Mouse (Mus musculus) midbrain, embryonic 14.5 days (tissue): ENCODE measurements around the gene Gab1. TPM values are rescaled to one million over a fixed set of nuclear protein-coding genes. Genes with fewer than 3 reads are reported as not detected.

Experiments used
- ATAC-seq: fragments of 200-750 bp; cut with Nextera tagmentation; 2 replicates; pipeline ENCODE4 v1.8.0; 2017; ENCODE audit warnings: moderate number of reproducible peaks, moderate library complexity; ENCODE audit not compliant: low FRiP score, low TSS enrichment
- DNase-seq: peaks from one replicate; pipeline ENCODE4 v3.0.0-alpha.2; 2015
- H3K27ac ChIP-seq: fragments of 300-500 bp; sonication (generic); replicated peaks from 2 replicates; pipeline ENCODE4 v1.5.1; 2014; ENCODE audit warnings: mild to moderate bottlenecking, low read depth, low read length, moderate library complexity
- H3K27me3 ChIP-seq: fragments of 300-500 bp; sonication (generic); 2 replicates; pipeline ENCODE4 v1.6.1; 2014; ENCODE audit warnings: low read length, control low read depth, mixed read lengths; ENCODE audit not compliant: control insufficient read depth, insufficient read depth
- H3K36me3 ChIP-seq: fragments of 300-500 bp; sonication (generic); 2 replicates; pipeline ENCODE4 v1.6.1; 2014; ENCODE audit warnings: low read length, control low read depth; ENCODE audit not compliant: control insufficient read depth, insufficient read depth
- H3K4me1 ChIP-seq: fragments of 300-500 bp; sonication (generic); 2 replicates; pipeline ENCODE4 v1.6.1; 2014; ENCODE audit warnings: mild to moderate bottlenecking, antibody characterized with exemption, low read length, control low read depth; ENCODE audit not compliant: control insufficient read depth, insufficient read depth
- H3K4me2 ChIP-seq: fragments of 300-500 bp; sonication (generic); 2 replicates; pipeline ENCODE4 v1.6.1; 2014; ENCODE audit warnings: mild to moderate bottlenecking, low read length, moderate library complexity
- H3K4me3 ChIP-seq: fragments of 300-500 bp; sonication (generic); replicated peaks from 2 replicates; pipeline ENCODE4 v1.5.1; 2014; ENCODE audit warnings: low read depth, low read length
- H3K9ac ChIP-seq: fragments of 300-500 bp; sonication (generic); replicated peaks from 2 replicates; pipeline ENCODE4 v1.6.1; 2014; ENCODE audit warnings: mild to moderate bottlenecking, low read length, moderate library complexity
- H3K9me3 ChIP-seq: fragments of 300-500 bp; sonication (generic); 2 replicates; pipeline ENCODE4 v1.6.1; 2016; ENCODE audit warnings: low read length, control low read depth, mixed read lengths; ENCODE audit not compliant: control insufficient read depth
- WGBS: fragments of 180-500 bp; shearing (Covaris S2); extraction: QIAGEN DNeasy Blood & Tissue Kit; methylation state at CpG from one replicate; pipeline ENCODE4 v1.1.7; 2014; 5-methylcytosine and 5-hydroxymethylcytosine counted together
- polyA plus RNA-seq: library from polyadenylated mRNA; unstranded; fragments of >200 nt; fragmentation: Nextera tagmentation; extraction: Ambion mirVana; gene quantifications from 2 replicates; pipeline ENCODE4 v1.2.1, GENCODE M21; 2014

The Gab1 gene
- polyA plus RNA-seq, 1 experiment from 2014 or later, result 13.0 TPM

DNA sequence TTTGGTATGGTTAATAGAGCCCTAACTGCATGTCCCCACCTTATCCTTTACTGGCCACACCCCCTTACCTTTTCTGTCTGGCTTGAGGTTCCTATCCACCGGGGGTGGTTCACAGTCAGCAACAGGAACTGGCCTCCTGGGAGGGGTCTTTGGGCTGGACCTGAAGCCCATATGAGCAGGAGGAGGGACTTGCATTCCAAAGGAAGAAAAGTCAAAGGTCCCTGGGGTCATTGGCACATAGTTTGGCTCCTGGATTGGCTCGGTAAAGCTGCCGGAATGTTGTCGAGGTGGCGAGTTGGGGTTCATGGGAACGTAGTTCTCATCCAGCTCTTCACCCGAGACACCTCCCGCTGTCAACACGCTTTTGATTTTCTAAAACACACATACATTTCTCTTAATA, 95.8 kb downstream of the Gab1 start:
- H3K9me3 ChIP-seq, result no peaks in the 10 kb centered on the region
- no peak overlapping the region for H3K9ac ChIP-seq
- no peak for ATAC-seq
- H3K36me3 ChIP-seq, result 0 out of 2 replicates have a peak, but pooled peaks cover 4% of the 10 kb centered on the region
- no peak for DNase-seq
- H3K4me1 ChIP-seq, result no peaks in the 10 kb centered on the region
- WGBS, result 93% methylated on average over 9 of the region's 9 CpGs
- no peak overlapping the region for H3K4me3 ChIP-seq
- H3K27me3 ChIP-seq, result no peaks in the 10 kb centered on the region
- H3K4me2 ChIP-seq, result no peak overlapping the region
- no peak overlapping the region for H3K27ac ChIP-seq

DNA sequence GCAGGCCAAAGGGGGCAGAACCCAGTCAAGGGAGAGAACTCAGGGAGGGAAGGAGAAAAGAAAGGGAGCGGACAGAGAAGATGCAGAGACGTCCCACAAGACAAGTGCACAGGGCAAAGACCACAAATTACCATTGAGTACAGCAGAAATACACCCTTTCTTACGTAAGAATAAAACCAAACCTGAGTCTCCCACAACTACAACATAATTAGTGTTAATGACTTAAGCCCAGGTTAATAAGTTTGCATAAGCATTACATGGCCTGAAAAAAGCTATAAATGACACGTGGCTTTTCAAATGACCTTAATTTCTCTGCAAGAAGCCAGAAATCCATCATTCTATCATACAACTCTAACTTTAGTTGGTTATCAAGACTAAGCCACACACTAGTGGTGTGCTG, 97.0 kb downstream of the Gab1 start:
- WGBS, result 91% methylated on average over 4 of the region's 4 CpGs
- H3K27me3 ChIP-seq, result no peaks in the 10 kb centered on the region
- DNase-seq (no peak), ATAC-seq (no peak)
- H3K9ac ChIP-seq, result no peak overlapping the region
- 0 out of 2 replicates have a peak, but pooled peaks cover 4% of the 10 kb centered on the region for H3K36me3 ChIP-seq
- H3K27ac ChIP-seq, result no peak overlapping the region
- H3K4me2 ChIP-seq, result no peak overlapping the region
- no peak overlapping the region for H3K4me3 ChIP-seq
- no peaks in the 10 kb centered on the region for H3K9me3 ChIP-seq
- H3K4me1 ChIP-seq, result no peaks in the 10 kb centered on the region

DNA sequence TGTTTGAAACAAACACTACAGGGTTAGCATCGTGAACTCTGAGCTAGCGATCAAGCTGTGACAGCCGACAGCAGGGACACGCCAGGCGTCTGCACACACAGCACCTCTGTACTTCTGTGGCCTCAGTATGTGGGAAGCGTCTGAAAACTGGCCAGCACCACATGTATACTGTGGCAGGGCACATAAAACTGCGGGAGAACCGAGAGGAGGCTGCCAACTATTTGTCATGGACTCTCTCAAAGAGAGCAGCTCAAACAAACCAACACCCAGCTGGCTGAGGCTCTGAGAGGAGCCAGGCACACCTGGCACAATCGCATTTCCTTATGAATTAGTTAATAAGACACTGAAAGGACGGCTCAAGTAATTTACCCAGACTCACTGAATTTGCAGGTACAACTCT, 99.0 kb downstream of the Gab1 start:
- no peaks in the 10 kb centered on the region for H3K9me3 ChIP-seq

DNA sequence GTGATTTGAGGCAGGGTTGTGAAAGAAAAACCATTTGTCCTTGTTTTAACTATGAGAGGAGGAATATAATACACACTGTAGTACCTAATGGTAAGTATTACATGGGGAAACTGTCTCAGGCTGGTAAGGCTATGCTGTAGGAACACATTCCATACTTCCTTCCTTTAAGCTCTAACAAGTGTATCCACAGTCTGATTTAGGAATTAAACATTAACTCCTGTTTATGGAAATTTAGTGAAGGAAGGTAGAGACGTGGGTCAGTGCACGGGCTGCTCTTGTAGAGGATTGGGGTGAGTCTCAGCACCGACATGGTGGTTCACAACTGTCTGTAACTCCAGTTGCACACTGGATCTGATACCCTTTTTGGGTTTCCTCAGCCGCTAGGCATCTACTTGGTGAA, 100.0 kb downstream of the Gab1 start:
- H3K4me1 ChIP-seq, result no peaks in the 10 kb centered on the region
- H3K9me3 ChIP-seq, result no peaks in the 10 kb centered on the region
- DNase-seq (no peak), ATAC-seq (no peak)
- 94% methylated on average over 4 of the region's 4 CpGs for WGBS
- no peak overlapping the region for H3K4me2 ChIP-seq
- 0 out of 2 replicates have a peak, but pooled peaks cover 4% of the 10 kb centered on the region for H3K36me3 ChIP-seq
- H3K9ac ChIP-seq, result no peak overlapping the region
- H3K27me3 ChIP-seq, result no peaks in the 10 kb centered on the region
- H3K4me3 ChIP-seq, result no peak overlapping the region
- H3K27ac ChIP-seq, result no peak overlapping the region

More for the DNA sequence above, 99.0 kb downstream of the Gab1 start:
- ATAC-seq (no peak), DNase-seq (peak; percentile 19)
- Histone ChIP-seq H3K4me3 (no peak overlapping the region), H3K4me2 (no peak overlapping the region), H3K9ac (no peak overlapping the region), H3K27ac (no peak overlapping the region), H3K27me3 (no peaks in the 10 kb centered on the region), H3K36me3 (0 out of 2 replicates have a peak, but pooled peaks cover 4% of the 10 kb centered on the region), H3K4me1 (no peaks in the 10 kb centered on the region)
- WGBS, result 75% methylated on average over 10 of the region's 10 CpGs

DNA sequence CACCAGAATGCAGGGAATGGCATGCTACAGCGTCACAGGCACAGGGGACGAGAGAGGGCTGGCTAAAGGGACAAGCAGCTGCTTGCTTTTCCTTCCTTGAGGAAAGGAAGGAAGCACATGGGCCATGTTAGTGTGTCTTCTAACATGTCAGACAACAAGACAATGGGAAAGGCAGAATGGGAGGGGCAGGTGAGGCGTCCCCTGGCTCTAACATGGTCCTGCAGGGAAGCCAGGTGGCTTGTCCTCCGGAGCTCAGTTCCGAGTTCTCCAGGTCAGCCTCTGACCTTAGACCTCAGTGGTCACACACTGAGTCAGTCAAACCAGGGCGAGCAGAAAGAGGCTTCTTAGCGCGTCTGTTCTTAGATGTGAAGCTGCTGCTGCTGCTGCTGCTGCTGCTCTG, 103.9 kb downstream of the Gab1 start:
- Histone ChIP-seq H3K4me3 (no peak overlapping the region), H3K4me2 (no peak overlapping the region), H3K9me3 (no peaks in the 10 kb centered on the region), H3K27me3 (no peaks in the 10 kb centered on the region), H3K36me3 (no peaks in the 10 kb centered on the region), H3K9ac (no peak overlapping the region), H3K27ac (no peak overlapping the region), H3K4me1 (no peaks in the 10 kb centered on the region)
- DNase-seq (no peak), ATAC-seq (no peak)
- 81% methylated on average over 8 of the region's 8 CpGs for WGBS

DNA sequence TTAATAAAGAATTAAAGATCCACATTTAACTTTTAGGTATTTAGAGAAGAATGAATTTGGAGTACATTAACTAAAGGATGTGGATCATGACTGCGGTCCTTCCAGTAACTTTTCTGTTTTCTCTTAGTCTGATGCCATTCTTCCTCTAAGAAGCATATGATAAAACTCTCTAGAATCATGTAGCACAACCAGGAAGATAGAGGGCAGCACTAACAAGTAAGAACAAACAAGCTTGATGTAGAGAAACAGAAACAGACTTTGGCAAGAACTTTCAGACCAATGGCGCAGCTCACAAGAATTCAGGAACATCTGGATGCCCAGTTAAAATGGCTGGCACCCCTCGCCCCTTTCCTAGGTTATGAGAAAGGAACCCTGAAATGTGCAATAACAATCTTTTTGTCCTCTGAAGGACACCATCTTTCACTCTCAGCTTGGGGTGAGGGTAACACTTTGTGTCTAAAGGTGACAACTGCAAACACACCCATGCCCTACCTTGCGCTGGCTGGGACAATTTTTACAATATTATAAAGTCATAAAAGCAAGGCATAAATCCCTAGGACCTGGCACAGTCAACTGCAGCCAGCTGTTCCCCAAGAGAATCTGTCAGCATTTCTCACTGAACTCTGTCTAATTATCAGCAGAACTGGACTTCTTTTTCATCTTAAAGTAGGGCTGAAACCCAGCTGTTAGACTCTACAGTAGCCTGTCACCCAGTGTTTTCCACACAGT, 107.4 kb downstream of the Gab1 start:
- Histone ChIP-seq H3K27ac (no peak overlapping the region), H3K4me2 (no peak overlapping the region), H3K9ac (no peak overlapping the region), H3K27me3 (no peaks in the 10 kb centered on the region), H3K9me3 (no peaks in the 10 kb centered on the region), H3K36me3 (peaks cover 16% of the 10 kb centered on the region; the same call in 1 of the 2 replicates), H3K4me1 (no peaks in the 10 kb centered on the region), H3K4me3 (no peak overlapping the region)
- WGBS, result 91% methylated on average over 4 of the region's 4 CpGs
- DNase-seq, result peak; percentile 59
- ATAC-seq, result no peak

DNA sequence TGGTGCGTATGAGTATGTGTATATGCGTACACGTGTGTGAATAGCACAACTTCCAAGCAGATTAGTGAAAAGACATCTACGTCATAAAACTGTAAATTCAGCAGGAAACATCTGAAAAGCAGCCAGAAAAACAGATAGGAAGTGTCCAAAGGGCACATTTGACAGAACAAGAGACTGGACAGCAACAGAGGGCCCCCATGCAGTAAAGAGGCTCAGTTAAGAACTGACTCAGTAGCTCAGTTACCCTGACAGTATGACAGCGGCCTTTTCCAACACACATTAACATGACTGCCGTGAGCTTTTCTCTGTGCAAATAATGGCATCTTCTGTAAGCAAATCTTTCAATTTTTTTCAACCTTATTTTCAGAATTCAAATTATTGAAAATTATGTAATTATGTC, 111.9 kb downstream of the Gab1 start:
- ATAC-seq (no peak), DNase-seq (no peak)
- no peaks in the 10 kb centered on the region for H3K27me3 ChIP-seq
- H3K4me3 ChIP-seq, result no peak overlapping the region
- peaks cover 23% of the 10 kb centered on the region; the same call in 1 of the 2 replicates for H3K36me3 ChIP-seq
- H3K4me2 ChIP-seq, result no peak overlapping the region
- no peak overlapping the region for H3K9ac ChIP-seq
- WGBS, result 96% methylated on average over 6 of the region's 6 CpGs
- no peak overlapping the region for H3K27ac ChIP-seq
- H3K4me1 ChIP-seq, result no peaks in the 10 kb centered on the region
- no peaks in the 10 kb centered on the region for H3K9me3 ChIP-seq

DNA sequence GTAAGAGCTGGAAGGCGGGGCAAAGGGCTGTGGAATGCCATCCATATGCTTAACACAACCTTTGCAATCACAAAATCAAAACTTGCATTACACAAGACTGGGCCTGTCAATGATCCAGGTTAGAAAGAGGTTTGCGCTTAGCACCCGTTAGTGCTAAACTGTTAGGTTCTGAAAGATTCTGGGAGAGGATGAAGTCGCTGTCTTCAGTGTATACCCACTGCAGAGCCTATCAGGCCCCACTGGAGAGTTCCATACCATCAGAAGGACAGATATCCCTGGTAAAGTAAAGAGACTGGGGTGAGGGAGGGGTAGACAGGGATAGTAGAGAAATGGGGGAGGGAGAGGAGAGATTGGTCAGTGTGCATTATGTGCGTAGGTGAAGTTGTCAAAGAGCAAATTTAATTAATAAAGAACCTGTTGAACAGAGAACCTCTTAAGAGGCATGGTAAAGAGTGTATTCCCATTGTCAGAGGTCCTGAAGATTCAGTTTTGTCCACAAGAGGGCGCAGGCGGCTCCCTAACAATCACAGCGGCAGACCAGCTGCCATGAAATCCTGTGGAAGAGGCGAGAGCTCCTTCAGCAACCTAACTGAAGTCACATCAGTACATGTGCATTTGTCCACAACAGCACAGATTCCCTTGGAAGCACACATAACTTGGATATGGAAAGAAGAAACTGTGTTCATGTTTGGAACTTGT, 127.2 kb downstream of the Gab1 start:
- peak; percentile 94 for DNase-seq
- H3K9ac ChIP-seq, result no peak overlapping the region
- 30% methylated on average over 9 of the region's 9 CpGs for WGBS

DNA sequence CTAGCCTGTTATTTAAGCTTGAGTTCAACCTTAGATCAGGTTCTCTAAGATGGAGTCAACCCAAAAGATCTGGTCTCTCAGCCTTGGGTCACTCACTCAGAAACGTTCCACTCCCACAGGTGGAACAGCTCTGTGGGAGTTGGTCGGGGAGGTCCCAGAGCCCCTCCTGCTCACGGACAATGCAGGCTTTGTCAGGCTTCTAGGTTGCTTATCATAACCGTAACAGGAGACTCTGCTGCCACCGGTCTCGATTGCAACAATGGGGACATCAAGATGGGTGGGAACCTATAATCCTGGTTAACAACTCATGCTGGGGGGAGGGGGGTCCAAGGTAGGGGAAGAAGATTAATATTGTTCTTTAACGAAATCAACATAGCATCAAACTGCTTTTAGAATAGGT, 127.9 kb downstream of the Gab1 start:
- no peak for DNase-seq

More for the DNA sequence above, 127.2 kb downstream of the Gab1 start:
- Histone ChIP-seq H3K4me2 (no peak overlapping the region), H3K9me3 (no peaks in the 10 kb centered on the region), H3K36me3 (no peaks in the 10 kb centered on the region), H3K27ac (no peak overlapping the region), H3K27me3 (no peaks in the 10 kb centered on the region), H3K4me3 (no peak overlapping the region), H3K4me1 (no peaks in the 10 kb centered on the region)
- peak; percentile 76; the same call in 1 of the 2 replicates for ATAC-seq

More for the DNA sequence above, 127.9 kb downstream of the Gab1 start:
- no peak for ATAC-seq
- no peaks in the 10 kb centered on the region for H3K27me3 ChIP-seq
- 68% methylated on average over 7 of the region's 7 CpGs for WGBS
- no peak overlapping the region for H3K4me3 ChIP-seq
- no peak overlapping the region for H3K9ac ChIP-seq
- H3K4me1 ChIP-seq, result no peaks in the 10 kb centered on the region
- no peaks in the 10 kb centered on the region for H3K36me3 ChIP-seq
- H3K27ac ChIP-seq, result no peak overlapping the region
- H3K9me3 ChIP-seq, result no peaks in the 10 kb centered on the region
- H3K4me2 ChIP-seq, result no peak overlapping the region
